Mouse (Mus musculus) liver, embryonic 16.5 days (tissue): ENCODE measurements around the gene Tmem88. TPM values are rescaled to one million over a fixed set of nuclear protein-coding genes. Genes with fewer than 3 reads are reported as not detected.
"Not testable (repeated sequence)": the region's sequence is repeated elsewhere in the genome, so short reads cannot be mapped to it uniquely, and the experiment has no call there.

Source experiments
- ATAC-seq: fragments of 200-750 bp; cut with Nextera tagmentation; 2 replicates; pipeline ENCODE4 v1.8.0; 2017; ENCODE audit warnings: low read depth, mild to moderate bottlenecking, moderate number of reproducible peaks, moderate library complexity
- H3K27ac ChIP-seq: fragments of 300-500 bp; sonication (generic); 2 replicates; pipeline ENCODE4 v1.5.1; 2014; ENCODE audit warnings: mild to moderate bottlenecking, low read length
- H3K27me3 ChIP-seq: fragments of 300-500 bp; sonication (generic); 2 replicates; pipeline ENCODE4 v1.6.1; 2014; ENCODE audit warnings: low read depth, low read length, mixed read lengths; ENCODE audit not compliant: control insufficient read depth, insufficient read depth
- H3K36me3 ChIP-seq: fragments of 300-500 bp; sonication (generic); 2 replicates; pipeline ENCODE4 v1.6.1; 2014; ENCODE audit warnings: mild to moderate bottlenecking; ENCODE audit not compliant: control insufficient read depth, insufficient read depth
- H3K4me1 ChIP-seq: fragments of 300-500 bp; sonication (generic); 2 replicates; pipeline ENCODE4 v1.6.1; 2014; ENCODE audit warnings: low read depth, low read length, mixed read lengths; ENCODE audit not compliant: control insufficient read depth
- H3K4me2 ChIP-seq: fragments of 300-500 bp; sonication (generic); 2 replicates; pipeline ENCODE4 v1.6.1; 2014; ENCODE audit warnings: low read depth, low read length, mixed read lengths
- H3K4me3 ChIP-seq: fragments of 300-500 bp; sonication (generic); 2 replicates; pipeline ENCODE4 v1.5.1; 2014; ENCODE audit warnings: low read depth, mild to moderate bottlenecking, low read length
- H3K9ac ChIP-seq: fragments of 300-500 bp; sonication (generic); 2 replicates; pipeline ENCODE4 v1.6.1; 2014; ENCODE audit warnings: low read depth, low read length
- H3K9me3 ChIP-seq: fragments of 300-500 bp; sonication (generic); replicated peaks from 2 replicates; pipeline ENCODE4 v1.6.1; 2016; ENCODE audit warnings: low read length; ENCODE audit not compliant: control insufficient read depth
- WGBS: fragments of 180-500 bp; shearing (Covaris S2); extraction: QIAGEN DNeasy Blood & Tissue Kit; methylation state at CpG from one replicate; pipeline ENCODE4 v1.1.7; 2014; ENCODE audit not compliant: insufficient replicate concordance; 5-methylcytosine and 5-hydroxymethylcytosine counted together
- polyA plus RNA-seq: library from polyadenylated mRNA; unstranded; fragments of >200 nt; fragmentation: Nextera tagmentation; extraction: Ambion mirVana; gene quantifications from 2 replicates; pipeline ENCODE4 v1.2.1, GENCODE M21; 2015

The Tmem88 gene
- polyA plus RNA-seq, 1 experiment from 2014 or later: 7.8 TPM

DNA sequence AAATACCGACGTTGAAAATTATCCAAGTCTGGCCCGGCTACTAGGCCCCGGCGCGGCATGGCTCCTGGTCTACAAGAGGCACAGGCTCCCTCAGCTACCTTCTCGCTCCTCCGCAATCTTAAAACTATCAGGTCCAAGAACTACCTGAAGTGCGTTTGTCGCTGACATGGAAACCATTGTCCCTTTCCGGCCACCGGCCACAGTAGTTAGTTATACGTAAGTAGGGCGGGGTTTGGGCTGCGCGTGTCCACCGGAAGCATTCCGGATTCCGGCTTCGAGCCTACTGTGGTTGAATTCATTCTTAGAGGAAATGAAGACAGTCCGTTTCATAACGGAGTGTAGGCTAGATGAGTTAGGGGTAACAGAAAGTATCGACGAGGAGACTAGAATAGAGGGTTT is 2.8 kb downstream of the Tmem88 start, which contains the start of the genes Naa38 and Cyb5d1:
Gene Naa38, plus strand, starts transcription at position 253 of the 399 bp plus-strand sequence.
Gene Cyb5d1, minus strand, starts transcription at position 397 of the 399 bp plus-strand sequence.
- WGBS: 0% methylated on average over 20 of the region's 24 CpGs
- Histone ChIP-seq H3K4me2 (peak within 1 kb of the TSS; percentile 90), H3K4me1 (peaks cover 31% of the 10 kb centered on the region), H3K4me3 (peak within 1 kb of the TSS; percentile 83), H3K27ac (peak within 1 kb of the TSS; percentile 97), H3K9ac (peak within 1 kb of the TSS; percentile 96)
- H3K9me3 ChIP-seq, H3K27me3 ChIP-seq, H3K36me3 ChIP-seq: not testable (repeated sequence)
- peak; percentile 79 for ATAC-seq

DNA sequence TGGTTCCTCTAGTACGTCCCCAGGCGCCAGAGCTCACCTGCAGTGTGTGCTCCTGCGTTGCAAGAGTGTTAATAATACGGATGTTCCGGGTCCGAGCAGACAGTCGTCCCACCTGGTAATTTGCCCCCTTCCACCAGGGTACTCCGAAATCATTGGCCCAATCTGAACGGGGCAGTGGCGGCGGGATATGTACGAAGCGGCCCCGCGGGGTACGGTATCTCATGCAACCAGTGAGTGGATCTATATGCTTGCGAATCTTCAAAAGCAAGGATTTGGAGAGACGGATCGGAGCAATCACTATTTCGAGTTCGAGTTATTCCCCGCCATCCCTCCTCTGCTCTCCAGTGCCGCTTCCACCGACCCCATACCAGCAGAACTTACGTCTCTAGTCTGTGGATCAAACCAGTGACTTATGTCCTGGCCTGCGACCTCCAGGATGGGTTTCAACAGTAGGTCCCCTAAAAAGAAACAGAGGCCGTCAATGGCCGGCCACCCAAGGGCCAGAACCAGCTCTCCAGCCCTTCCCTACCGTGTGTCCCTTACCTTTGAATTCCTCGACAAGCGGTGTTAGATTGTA is 3.4 kb downstream of the Tmem88 start:
- H3K9me3 ChIP-seq, H3K36me3 ChIP-seq, H3K27me3 ChIP-seq, ATAC-seq: not testable (repeated sequence)
- Histone ChIP-seq H3K27ac (peak overlapping the region; percentile 97), H3K4me3 (peak overlapping the region; percentile 83), H3K9ac (peak overlapping the region; percentile 96), H3K4me2 (peak overlapping the region; percentile 90), H3K4me1 (peaks cover 34% of the 10 kb centered on the region)
- 1% methylated on average over 31 of the region's 31 CpGs for WGBS

DNA sequence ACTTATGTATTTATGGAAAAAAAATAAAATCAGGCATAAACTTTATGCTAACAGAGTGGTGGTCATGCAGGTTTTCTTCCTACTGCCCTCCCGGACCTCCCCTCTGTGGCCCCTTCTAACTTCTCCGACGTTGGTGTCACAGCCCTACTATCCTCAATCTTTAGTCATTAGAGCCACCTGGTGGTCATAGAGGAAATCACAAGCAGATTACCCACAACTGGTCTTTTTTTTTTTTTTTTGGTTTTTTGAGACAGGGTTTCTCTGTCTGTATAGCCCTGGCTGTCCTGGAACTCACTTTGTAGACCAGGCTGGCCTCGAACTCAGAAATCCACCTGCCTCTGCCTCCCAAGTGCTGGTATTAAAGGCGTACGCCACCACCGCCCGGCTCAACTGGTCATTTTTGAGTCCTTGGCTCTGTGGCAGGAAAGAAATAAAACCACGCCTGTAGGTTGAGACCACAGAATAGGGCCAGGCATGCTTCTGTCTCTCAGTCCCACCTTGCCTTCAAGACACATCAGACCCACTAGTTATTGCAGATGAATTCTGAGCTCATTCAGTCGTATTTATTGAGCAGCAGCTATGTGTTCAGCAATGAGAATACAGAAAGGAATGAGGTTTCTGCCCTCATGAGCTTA is 7.5 kb downstream of the Tmem88 start:
- no peaks in the 10 kb centered on the region for H3K36me3 ChIP-seq
- peaks cover 9% of the 10 kb centered on the region for H3K4me1 ChIP-seq
- H3K9ac ChIP-seq: no peak overlapping the region
- H3K27me3 ChIP-seq: no peaks in the 10 kb centered on the region
- WGBS: 33% methylated on average over 10 of the region's 10 CpGs
- ATAC-seq: no peak
- no peak overlapping the region for H3K27ac ChIP-seq
- no peaks in the 10 kb centered on the region for H3K9me3 ChIP-seq
- no peak overlapping the region for H3K4me3 ChIP-seq
- no peak overlapping the region for H3K4me2 ChIP-seq

DNA sequence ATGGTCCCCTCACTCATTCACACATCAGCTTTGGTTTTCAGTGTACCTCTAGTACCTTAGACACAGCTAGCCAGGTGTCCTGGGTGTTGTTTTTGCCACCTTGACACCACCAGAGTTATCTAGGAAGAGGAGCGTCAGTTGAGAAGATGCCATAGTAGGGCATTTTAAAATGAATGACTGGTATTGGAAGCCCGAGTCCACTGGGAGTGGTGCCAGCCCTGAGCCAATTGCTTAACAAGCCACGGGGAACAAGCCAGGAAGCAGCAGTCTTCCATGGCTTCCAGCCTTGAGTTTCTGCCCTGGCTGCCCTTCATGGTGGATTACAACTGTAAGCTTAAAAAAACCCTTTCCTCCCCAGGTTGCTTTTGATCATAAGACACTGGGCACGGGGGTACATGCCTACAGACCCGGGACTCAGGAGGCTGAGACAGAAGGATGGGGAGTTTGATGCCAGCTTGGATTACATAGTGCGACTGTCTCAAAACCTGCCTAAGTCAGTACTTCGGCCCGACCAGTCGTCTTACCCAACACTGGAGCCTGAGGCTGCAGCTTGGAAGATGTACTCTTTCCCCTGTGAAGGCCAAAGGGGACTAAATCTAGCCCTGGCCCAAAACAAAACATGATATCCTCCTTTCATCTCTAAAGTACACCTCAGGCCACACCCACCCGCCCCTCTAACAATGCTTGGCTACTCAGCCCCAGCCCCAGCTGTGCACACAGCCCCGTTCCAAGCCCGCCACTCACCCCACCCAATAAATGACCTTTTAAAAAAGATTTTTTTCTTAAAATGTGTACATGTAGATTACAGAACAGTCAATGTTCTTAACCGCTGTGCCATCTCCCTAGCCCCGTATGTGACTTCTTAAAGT is 8.3 kb downstream of the Tmem88 start:
- H3K9ac ChIP-seq: no peak overlapping the region
- H3K4me1 ChIP-seq: peaks cover 9% of the 10 kb centered on the region
- WGBS: 60% methylated on average over 14 of the region's 14 CpGs
- H3K27ac ChIP-seq: no peak overlapping the region
- H3K4me3 ChIP-seq: no peak overlapping the region
- no peaks in the 10 kb centered on the region for H3K9me3 ChIP-seq
- ATAC-seq: no peak
- H3K4me2 ChIP-seq: no peak overlapping the region
- no peaks in the 10 kb centered on the region for H3K27me3 ChIP-seq
- no peaks in the 10 kb centered on the region for H3K36me3 ChIP-seq

DNA sequence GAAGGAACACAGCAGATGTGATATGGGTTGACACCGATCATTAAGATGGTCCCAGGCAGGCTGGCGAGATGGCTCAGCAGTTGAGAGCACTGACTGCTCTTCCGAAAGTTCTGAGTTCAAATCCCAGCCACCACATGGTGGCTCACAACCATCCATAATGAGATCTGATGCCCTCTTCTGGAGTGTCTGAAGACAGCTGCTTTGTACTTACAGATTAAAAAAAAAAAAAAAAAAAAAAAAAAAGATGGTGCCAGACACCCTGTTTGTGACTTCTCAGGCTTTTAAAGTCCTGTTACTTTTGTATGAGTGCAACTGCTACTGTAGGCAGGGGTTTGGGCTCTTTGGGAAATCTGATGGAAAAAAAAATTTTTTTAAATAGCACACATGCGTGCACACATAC is 9.4 kb downstream of the Tmem88 start:
- WGBS: 85% methylated on average over 4 of the region's 4 CpGs

DNA sequence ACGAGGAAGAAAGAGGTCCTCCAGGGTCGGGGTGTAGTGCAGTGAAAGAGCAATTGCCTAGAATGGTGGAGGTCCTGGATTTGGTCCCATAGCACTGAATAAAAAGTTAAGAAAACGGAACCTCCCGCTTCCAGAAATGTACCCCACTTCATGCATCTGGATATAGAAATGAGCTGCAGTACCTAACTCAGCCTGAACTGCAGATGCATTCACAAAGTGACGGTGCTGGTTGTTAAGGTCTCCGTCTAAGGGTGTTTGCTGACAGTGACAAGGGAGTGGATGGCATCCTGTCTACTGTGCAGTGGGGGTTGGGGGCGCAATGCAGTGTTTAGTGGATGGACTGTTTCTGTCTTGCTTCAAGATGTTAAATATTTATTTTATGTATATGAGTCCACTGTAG is 11.3 kb downstream of the Tmem88 start:
- Histone ChIP-seq H3K4me1 (peaks cover 4% of the 10 kb centered on the region), H3K27ac (no peak overlapping the region), H3K4me2 (no peak overlapping the region), H3K27me3 (no peaks in the 10 kb centered on the region), H3K9ac (no peak overlapping the region), H3K9me3 (no peaks in the 10 kb centered on the region), H3K4me3 (no peak overlapping the region), H3K36me3 (no peaks in the 10 kb centered on the region)
- WGBS: 61% methylated on average over 7 of the region's 7 CpGs
- no peak for ATAC-seq

More for the DNA sequence above, 9.4 kb downstream of the Tmem88 start:
- no peak overlapping the region for H3K9ac ChIP-seq
- H3K36me3 ChIP-seq: no peaks in the 10 kb centered on the region
- no peaks in the 10 kb centered on the region for H3K27me3 ChIP-seq
- peaks cover 4% of the 10 kb centered on the region for H3K4me1 ChIP-seq
- H3K4me2 ChIP-seq: no peak overlapping the region
- no peak for ATAC-seq
- H3K27ac ChIP-seq: no peak overlapping the region
- no peak overlapping the region for H3K4me3 ChIP-seq
- no peaks in the 10 kb centered on the region for H3K9me3 ChIP-seq

DNA sequence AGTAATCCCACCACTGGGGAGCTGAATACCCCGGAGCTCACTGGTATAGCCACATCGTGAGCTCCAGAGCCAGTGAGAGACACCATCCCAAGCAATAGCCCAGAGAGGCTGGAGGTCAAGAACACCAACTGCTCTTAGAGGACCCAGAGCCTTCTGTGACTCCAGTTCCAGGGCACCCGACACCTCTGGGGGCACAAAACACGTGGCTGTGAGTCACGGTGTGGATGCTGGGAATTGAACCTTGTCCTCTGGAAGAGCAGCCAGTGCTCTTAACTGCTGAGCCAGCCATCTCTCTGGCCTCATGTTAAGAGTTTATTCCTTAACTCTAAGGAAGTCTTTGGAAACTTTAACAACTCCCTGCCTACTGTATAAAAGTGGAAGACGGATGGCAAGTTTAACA is 13.1 kb downstream of the Tmem88 start:
- H3K27me3 ChIP-seq: no peaks in the 10 kb centered on the region
- WGBS: 64% methylated on average over 6 of the region's 6 CpGs
- H3K4me3 ChIP-seq: no peak overlapping the region
- no peaks in the 10 kb centered on the region for H3K9me3 ChIP-seq
- H3K4me1 ChIP-seq: peaks cover under 1% of the 10 kb centered on the region; the same call in 1 of the 2 replicates
- no peak overlapping the region for H3K27ac ChIP-seq
- H3K4me2 ChIP-seq: no peak overlapping the region
- no peaks in the 10 kb centered on the region for H3K36me3 ChIP-seq
- no peak overlapping the region for H3K9ac ChIP-seq
- ATAC-seq: no peak

DNA sequence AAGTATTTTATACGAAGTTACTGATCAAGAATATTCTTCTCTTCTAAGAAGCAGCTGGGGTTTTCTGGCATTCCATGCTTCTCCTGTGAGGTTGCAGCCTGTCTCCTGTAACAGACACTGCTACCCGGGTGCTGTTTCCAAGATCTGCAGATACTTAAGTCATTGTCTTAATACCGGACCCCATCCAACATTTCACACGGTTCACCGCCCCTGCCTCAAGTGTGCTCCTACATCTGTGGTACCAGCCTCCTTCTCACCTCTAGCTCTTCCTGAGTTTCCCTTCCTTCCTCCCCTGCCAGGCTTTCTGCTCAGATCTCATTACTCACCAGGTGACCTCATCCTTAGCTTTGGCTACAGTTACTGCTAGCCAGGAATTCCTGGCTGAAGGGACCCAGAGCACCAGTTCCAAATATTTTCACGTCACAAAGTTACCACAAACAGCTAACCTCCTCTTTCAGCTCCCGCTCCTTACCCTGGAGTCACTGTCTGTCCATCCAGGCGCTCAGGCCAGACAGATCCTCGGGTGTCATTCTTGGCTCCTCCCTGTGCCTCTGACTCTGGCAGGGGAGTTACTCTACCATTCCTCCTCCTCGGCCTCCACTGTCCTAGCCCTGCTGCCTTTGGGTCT is 15.4 kb downstream of the Tmem88 start:
- no peaks in the 10 kb centered on the region for H3K36me3 ChIP-seq
- H3K27me3 ChIP-seq: no peaks in the 10 kb centered on the region
- H3K27ac ChIP-seq: no peak overlapping the region
- H3K4me2 ChIP-seq: no peak overlapping the region
- no peak overlapping the region for H3K4me3 ChIP-seq
- no peaks in the 10 kb centered on the region for H3K9me3 ChIP-seq
- no peak for ATAC-seq
- WGBS: 71% methylated on average over 10 of the region's 10 CpGs
- H3K9ac ChIP-seq: no peak overlapping the region
- no peaks in the 10 kb centered on the region; the same call in 1 of the 2 replicates for H3K4me1 ChIP-seq
